Mouse (Mus musculus) limb, embryonic 14.5 days (tissue): ENCODE results near the gene Scn2a. TPM values are rescaled to one million over a fixed set of nuclear protein-coding genes. Genes with fewer than 3 reads are reported as not detected.
A peak's percentile ranks its signal among the peaks of the same experiment; 100 is the strongest.

Experiments
- ATAC-seq: fragments of 200-750 bp; cut with Nextera tagmentation; 2 replicates; pipeline ENCODE4 v1.8.0; 2017; ENCODE audit warnings: low read depth, moderate number of reproducible peaks, moderate TSS enrichment; ENCODE audit not compliant: low FRiP score
- DNase-seq: peaks from one replicate; pipeline ENCODE4 v3.0.0-alpha.2; 2015; ENCODE audit warnings: low spot score
- H3K27ac ChIP-seq: fragments of 300-500 bp; sonication (generic); replicated peaks from 2 replicates; pipeline ENCODE4 v1.5.1; 2014; ENCODE audit warnings: low read depth, mild to moderate bottlenecking, low read length, moderate library complexity, mixed read lengths
- H3K27me3 ChIP-seq: fragments of 300-500 bp; sonication (generic); 2 replicates; pipeline ENCODE4 v1.6.1; 2014; ENCODE audit warnings: low read length, mixed read lengths; ENCODE audit not compliant: control insufficient read depth, insufficient read depth
- H3K36me3 ChIP-seq: fragments of 300-500 bp; sonication (generic); 2 replicates; pipeline ENCODE4 v1.6.1; 2014; ENCODE audit warnings: mild to moderate bottlenecking, low read length, moderate library complexity, mixed read lengths; ENCODE audit not compliant: control insufficient read depth, insufficient read depth
- H3K4me1 ChIP-seq: fragments of 300-500 bp; sonication (generic); 2 replicates; pipeline ENCODE4 v1.6.1; 2014; ENCODE audit warnings: antibody characterized with exemption, low read length, mixed read lengths; ENCODE audit not compliant: control insufficient read depth, insufficient read depth
- H3K4me2 ChIP-seq: fragments of 300-500 bp; sonication (generic); replicated peaks from 2 replicates; pipeline ENCODE4 v1.6.1; 2014; ENCODE audit warnings: low read depth, mild to moderate bottlenecking, low read length, moderate library complexity; ENCODE audit not compliant: severe bottlenecking
- H3K4me3 ChIP-seq: fragments of 300-500 bp; sonication (generic); replicated peaks from 2 replicates; pipeline ENCODE4 v1.5.1; 2014; ENCODE audit warnings: low read length
- H3K9ac ChIP-seq: fragments of 300-500 bp; sonication (generic); 2 replicates; pipeline ENCODE4 v1.6.1; 2014; ENCODE audit warnings: mild to moderate bottlenecking, low read depth, low read length, moderate library complexity; ENCODE audit not compliant: severe bottlenecking
- H3K9me3 ChIP-seq: fragments of 300-500 bp; sonication (generic); 2 replicates; pipeline ENCODE4 v1.6.1; 2016; ENCODE audit warnings: low read length; ENCODE audit not compliant: control insufficient read depth
- POLR2A ChIP-seq: fragments of 200-500 bp; IDR thresholded peaks from 2 replicates; pipeline ENCODE4 v1.8.0; 2012; ENCODE audit warnings: inconsistent platforms, mild to moderate bottlenecking, moderate library complexity, borderline replicate concordance; ENCODE audit not compliant: insufficient read depth, insufficient read length; ENCODE audit errors: extremely low read depth
- WGBS: fragments of 180-500 bp; shearing (Covaris S2); extraction: QIAGEN DNeasy Blood & Tissue Kit; methylation state at CpG from one replicate; pipeline ENCODE4 v1.1.7; 2014; 5-methylcytosine and 5-hydroxymethylcytosine counted together
- polyA plus RNA-seq, 2 experiments: library from polyadenylated mRNA; depleted of rRNA in 1 of 2; stranded (reverse) in 1 of 2; unstranded in 1 of 2; fragments of >200 nt; fragmentation: Nextera tagmentation in 1 of 2; extraction: Ambion mirVana in 1 of 2; gene quantifications; 2 replicates each; pipeline versions ENCODE4 v1.2.1 to v1.2.3; 2012 to 2014

Scn2a gene
- polyA plus RNA-seq (2012; rRNA removed), result 2.3 and 3.2 TPM in 2 replicates
- polyA plus RNA-seq (2014; fragmentation: Nextera tagmentation; extraction: Ambion mirVana), result 4.1 and 5.3 TPM in 2 replicates

DNA sequence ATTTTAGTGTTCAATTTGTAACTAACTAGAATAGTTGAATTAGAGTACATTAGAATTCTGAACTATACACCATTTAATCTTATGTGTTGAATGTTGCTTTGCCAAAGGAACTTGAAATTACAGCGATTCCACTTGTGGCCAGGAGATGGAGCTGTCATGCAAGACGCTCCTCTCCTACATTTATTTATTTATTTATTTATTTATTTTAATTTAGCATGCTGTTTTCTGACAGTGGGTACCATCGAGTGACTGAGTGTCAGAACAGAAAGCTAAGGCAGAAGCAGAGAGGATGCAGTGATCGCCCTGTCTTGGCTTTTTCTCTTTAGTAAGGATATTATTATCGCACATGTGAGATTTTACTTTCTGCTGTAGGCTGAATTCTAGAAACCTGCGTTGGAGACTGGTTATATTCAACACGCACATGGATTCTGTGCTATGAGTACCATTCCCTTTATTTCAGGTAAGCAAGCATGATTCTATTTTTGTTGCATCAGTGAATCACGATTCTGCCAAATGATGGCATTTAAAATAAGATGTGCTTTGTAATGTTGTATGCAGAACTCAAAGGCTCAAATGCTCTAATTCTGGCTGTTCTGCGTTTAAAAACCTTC is at the start of gene Scn2a:
Scn2a (plus strand) TSS at position 216 of the 611 bp plus-strand sequence.
- Histone ChIP-seq H3K9me3 (no peaks in the 10 kb centered on the region), H3K27ac (no peak within 1 kb of the TSS), H3K36me3 (no peaks in the 10 kb centered on the region), H3K9ac (no peak within 1 kb of the TSS), H3K27me3 (no peaks in the 10 kb centered on the region), H3K4me3 (no peak within 1 kb of the TSS), H3K4me2 (no peak within 1 kb of the TSS), H3K4me1 (no peaks in the 10 kb centered on the region)
- no peak for TF ChIP-seq POLR2A
- no peak for ATAC-seq
- peak; percentile 27 for DNase-seq
- 49% methylated on average over 9 of the region's 9 CpGs for WGBS

DNA sequence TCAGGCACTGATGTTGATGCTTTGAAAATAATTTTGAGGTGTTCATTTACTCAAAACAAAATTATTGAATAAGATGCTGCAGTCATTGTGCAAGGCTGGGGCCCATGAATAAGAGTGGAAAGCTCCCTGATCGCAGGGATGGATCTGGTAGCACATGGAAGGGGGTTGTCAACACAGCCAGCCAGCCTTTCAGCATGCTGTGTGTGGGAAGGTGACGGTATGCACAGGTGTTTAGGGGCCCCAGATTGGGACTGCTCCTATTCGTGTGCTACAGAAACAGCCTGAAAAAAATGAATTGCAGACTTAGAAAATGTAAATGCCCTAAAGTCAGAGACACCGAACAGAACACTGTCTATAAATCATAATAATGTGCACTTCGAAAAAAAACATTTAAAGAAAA is 32.9 kb upstream of the Scn2a start:
- Histone ChIP-seq H3K9me3 (no peaks in the 10 kb centered on the region), H3K27me3 (no peaks in the 10 kb centered on the region), H3K27ac (no peak overlapping the region), H3K4me3 (no peak overlapping the region), H3K36me3 (no peaks in the 10 kb centered on the region), H3K4me2 (no peak overlapping the region), H3K4me1 (no peaks in the 10 kb centered on the region), H3K9ac (no peak overlapping the region)
- no peak for TF ChIP-seq POLR2A
- no peak for DNase-seq
- 64% methylated on average over 5 of the region's 5 CpGs for WGBS
- no peak for ATAC-seq

DNA sequence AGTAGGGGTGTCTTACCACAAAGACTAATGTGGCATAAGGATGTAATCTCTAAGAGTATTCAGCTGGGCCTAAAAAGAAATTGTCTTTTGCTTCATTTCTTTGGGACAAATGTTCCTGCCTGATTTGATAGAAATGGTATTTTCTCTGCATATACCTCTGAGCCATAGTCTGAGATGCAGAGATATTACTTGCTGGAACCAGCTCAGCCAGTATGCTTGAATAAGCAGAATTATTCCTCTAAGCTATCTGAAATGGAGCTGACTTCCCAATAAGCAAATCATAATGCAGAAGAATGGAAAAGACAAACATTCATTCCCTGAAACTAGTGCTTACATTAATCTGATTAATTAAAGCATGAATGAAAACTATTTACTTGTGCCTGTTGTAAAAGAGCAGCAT is 12.8 kb upstream of the Scn2a start:
- H3K9ac ChIP-seq, result no peak overlapping the region
- H3K4me2 ChIP-seq, result no peak overlapping the region
- H3K27ac ChIP-seq, result no peak overlapping the region
- no peak for TF ChIP-seq POLR2A
- no peak for DNase-seq
- no peak overlapping the region for H3K4me3 ChIP-seq
- no peaks in the 10 kb centered on the region for H3K9me3 ChIP-seq
- no peaks in the 10 kb centered on the region for H3K4me1 ChIP-seq
- no peak for ATAC-seq
- H3K36me3 ChIP-seq, result no peaks in the 10 kb centered on the region
- no peaks in the 10 kb centered on the region for H3K27me3 ChIP-seq

DNA sequence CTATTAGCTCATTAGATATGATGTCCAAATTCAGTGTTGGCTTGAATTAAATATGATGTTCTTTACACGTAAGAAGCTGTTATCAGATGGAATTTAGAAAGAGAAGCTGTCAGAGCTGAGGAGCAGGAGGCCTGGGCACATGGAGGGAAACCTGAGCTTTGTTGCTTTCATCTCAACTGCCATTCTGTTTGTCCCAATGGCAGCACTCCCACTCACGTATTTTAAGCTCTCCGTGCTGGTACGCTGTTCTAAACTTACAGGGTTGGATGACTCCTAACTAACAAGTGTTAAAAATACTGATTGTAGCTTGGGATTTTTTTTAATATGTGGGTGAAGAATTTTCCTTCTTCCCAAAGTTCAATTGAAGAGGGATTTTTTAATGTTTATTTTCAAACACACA is 8.7 kb upstream of the Scn2a start:
- no peaks in the 10 kb centered on the region for H3K9me3 ChIP-seq
- H3K4me2 ChIP-seq, result no peak overlapping the region
- no peaks in the 10 kb centered on the region for H3K36me3 ChIP-seq
- no peak overlapping the region for H3K27ac ChIP-seq
- no peak overlapping the region for H3K4me3 ChIP-seq
- H3K9ac ChIP-seq, result no peak overlapping the region
- WGBS, result 79% methylated on average over 4 of the region's 4 CpGs
- H3K4me1 ChIP-seq, result no peaks in the 10 kb centered on the region
- no peaks in the 10 kb centered on the region for H3K27me3 ChIP-seq
- no peak for DNase-seq
- no peak for ATAC-seq
- no peak for TF ChIP-seq POLR2A

DNA sequence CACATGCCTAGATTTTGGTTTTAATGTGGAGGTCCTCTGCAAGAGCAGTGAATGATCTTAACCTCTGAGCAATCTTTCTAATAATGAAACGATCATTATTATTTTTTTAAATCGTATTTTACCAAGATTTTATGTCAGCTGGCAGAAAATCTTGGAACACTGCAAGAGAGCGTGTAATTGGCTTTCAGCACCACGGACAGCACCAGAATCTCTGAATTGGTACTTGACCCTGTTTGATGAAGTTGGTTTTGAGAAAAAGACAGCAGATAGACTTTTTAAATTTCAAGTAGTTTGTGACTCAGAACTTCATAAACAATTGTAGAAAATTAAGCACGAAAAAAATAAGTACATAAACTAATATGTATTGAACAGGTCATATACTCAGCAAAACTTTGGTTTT is 790 bp upstream of the Scn2a start:
- H3K4me1 ChIP-seq, result no peaks in the 10 kb centered on the region
- H3K9me3 ChIP-seq, result no peaks in the 10 kb centered on the region
- H3K9ac ChIP-seq, result no peak overlapping the region
- TF ChIP-seq POLR2A, result no peak
- H3K27ac ChIP-seq, result no peak overlapping the region
- no peaks in the 10 kb centered on the region for H3K27me3 ChIP-seq
- H3K4me3 ChIP-seq, result no peak overlapping the region
- no peaks in the 10 kb centered on the region for H3K36me3 ChIP-seq
- H3K4me2 ChIP-seq, result no peak overlapping the region
- DNase-seq, result peak; percentile 83
- 17% methylated on average over 5 of the region's 5 CpGs for WGBS
- ATAC-seq, result no peak
